In the genomic region with DNA sequence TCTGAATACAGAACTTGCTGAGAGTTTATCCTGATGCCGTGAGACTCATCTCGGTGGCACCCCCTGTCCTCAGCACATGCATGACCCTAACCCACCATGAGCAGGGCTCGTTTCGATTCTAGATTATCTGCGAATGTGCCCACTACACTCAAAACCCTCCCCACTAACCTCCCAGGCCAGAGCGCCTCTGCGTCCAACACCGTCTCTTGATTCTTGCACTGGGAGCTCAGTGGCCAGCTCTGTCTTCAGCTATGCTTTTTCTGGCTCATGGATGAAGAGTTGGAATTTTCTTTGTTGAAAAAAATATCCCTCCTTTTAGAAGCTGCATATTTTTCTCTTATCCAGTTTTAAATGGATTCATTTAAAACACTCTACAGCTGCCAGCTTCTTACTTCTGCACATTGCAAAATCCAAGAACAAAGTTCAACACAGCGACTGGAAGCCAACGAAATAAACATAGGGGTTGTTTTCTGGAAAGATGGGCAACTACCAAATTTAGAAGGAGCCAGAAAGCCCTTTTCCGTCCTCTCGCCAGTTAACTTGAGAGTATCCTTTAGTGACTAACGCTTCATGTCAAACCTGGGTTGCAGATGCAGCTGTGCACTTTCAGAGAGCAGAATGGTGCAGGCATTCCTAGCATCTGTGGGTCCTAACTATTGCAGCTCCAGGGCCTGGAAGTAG, we compare ENCODE assay signal across 9 mouse cellular contexts.
DNase-seq lines count a peak whose midpoint lies in the region; ATAC-seq and TF ChIP-seq lines count a peak whose summit lies in the region.
"Had no signal": no experiment of that assay in that cellular context is flagged by ENCODE, and none has a peak within 500 bp of the region (broad histone marks: within the 10 kb centered on the region; RNA-seq: fewer than 3 reads in every experiment).

No protein-coding gene starts in this region.

- 0 out of 2 replicates have a peak overlapping the region, but pooled peaks have one; percentile 31 for H3K9ac ChIP-seq in heart, adult 2 months (ENCODE audit: low read depth, low read length)
- no peak overlapping the region for H3K9ac ChIP-seq in lung, embryonic 14.5 days
- H3K9ac ChIP-seq in forebrain, postnatal 0 days = no peak overlapping the region

- H3K36me3 ChIP-seq in heart, adult 2 months (ENCODE audit: control insufficient read depth, insufficient read depth, low read length) = peaks cover 28% of the 10 kb centered on the region
- H3K36me3 ChIP-seq in heart, embryonic 10.5 days = peaks cover 19% of the 10 kb centered on the region
- peaks cover 5% of the 10 kb centered on the region; the same call in 1 of the 2 replicates for H3K36me3 ChIP-seq in lung, embryonic 14.5 days (ENCODE audit: insufficient read depth)
- H3K36me3 ChIP-seq in forebrain, postnatal 0 days (ENCODE audit: insufficient read depth) = peaks cover 6% of the 10 kb centered on the region; the same call in 1 of the 2 replicates

- H3K27me3 ChIP-seq in heart, adult 2 months (ENCODE audit: control insufficient read depth, insufficient read depth, low read length) = no peaks in the 10 kb centered on the region
- H3K27me3 ChIP-seq in heart, embryonic 10.5 days (ENCODE audit: insufficient read depth, poor library complexity, severe bottlenecking) = no peaks in the 10 kb centered on the region
- H3K27me3 ChIP-seq in lung, embryonic 14.5 days (ENCODE audit: insufficient read depth, low read length) = no peaks in the 10 kb centered on the region
- H3K27me3 ChIP-seq in forebrain, postnatal 0 days (ENCODE audit: insufficient read depth, low read length) = no peaks in the 10 kb centered on the region
- H3K27me3 ChIP-seq: CH12.LX had no signal

- DNase-seq in heart, adult 2 months = no peak
- no peak for DNase-seq in heart, embryonic 10.5 days (ENCODE audit: low spot score)
- DNase-seq in lung, embryonic 14.5 days = peak; percentile 53
- DNase-seq in lung, adult 2 months = no peak
- no peak for DNase-seq in forebrain, postnatal 0 days
- DNase-seq in urinary bladder, adult 2 months (ENCODE audit: low spot score) = no peak
- no peak for DNase-seq in retina, embryonic 14.5 days (ENCODE audit: low spot score)

- TF ChIP-seq CTCF in heart, adult 2 months (IDR thresholded peaks at IDR 0.05) = no peak
- no peak for TF ChIP-seq CTCF in lung, embryonic 14.5 days (IDR thresholded peaks at IDR 0.05; ENCODE audit: low read depth)
- TF ChIP-seq CTCF in lung, adult 2 months (IDR thresholded peaks at IDR 0.05; ENCODE audit: insufficient read depth, low read length) = no peak
- TF ChIP-seq CTCF in forebrain, postnatal 0 days (IDR thresholded peaks at IDR 0.05; ENCODE audit: low read depth) = no peak
- no peak for TF ChIP-seq CTCF in olfactory bulb, adult 2 months (IDR thresholded peaks at IDR 0.05; ENCODE audit: insufficient read depth, low read depth, low read length)

- H3K4me2 ChIP-seq in lung, embryonic 14.5 days = no peak overlapping the region
- no peak overlapping the region for H3K4me2 ChIP-seq in forebrain, postnatal 0 days (ENCODE audit: low read depth)

- intact Hi-C loops in heart, adult 2 months (cut with DNase I) = no loop called here

- no peaks in the 10 kb centered on the region for H3K9me3 ChIP-seq in heart, embryonic 10.5 days
- no peaks in the 10 kb centered on the region for H3K9me3 ChIP-seq in lung, embryonic 14.5 days (ENCODE audit: low read depth, low read length)
- H3K9me3 ChIP-seq in forebrain, postnatal 0 days (ENCODE audit: low read length) = no peaks in the 10 kb centered on the region

- no peak for ATAC-seq in lung, embryonic 14.5 days (ENCODE audit: insufficient read depth)
- no peak for ATAC-seq in forebrain, postnatal 0 days

- peaks cover 6% of the 10 kb centered on the region for H3K79me2 ChIP-seq in heart, adult 2 months (replicated peaks; ENCODE audit: control insufficient read depth, insufficient read depth, low read length)

- no peak for TF ChIP-seq POLR2A in heart, adult 2 months (IDR thresholded peaks at IDR 0.05; ENCODE audit: insufficient read depth, low read depth, low read length)
- no peak for TF ChIP-seq POLR2A in lung, adult 2 months (IDR thresholded peaks at IDR 0.05; ENCODE audit: borderline replicate concordance, extremely low read depth, low read depth, low read length)
- no peak for TF ChIP-seq POLR2A in olfactory bulb, adult 2 months (IDR thresholded peaks at IDR 0.05; ENCODE audit: insufficient read depth, low read depth, low read length)

- TF ChIP-seq EP300 in heart, adult 2 months (IDR thresholded peaks at IDR 0.05; ENCODE audit: insufficient read depth, low read depth, low read length) = no peak

- H3K27ac ChIP-seq in heart, adult 2 months = peak overlapping the region; percentile 52
- H3K27ac ChIP-seq in heart, embryonic 10.5 days = no peak overlapping the region
- H3K27ac ChIP-seq in lung, embryonic 14.5 days (ENCODE audit: low read depth) = peak overlapping the region; percentile 66
- peak overlapping the region; percentile 9 for H3K27ac ChIP-seq in forebrain, postnatal 0 days (ENCODE audit: low read depth, low read length)
- H3K27ac ChIP-seq in olfactory bulb, adult 2 months (ENCODE audit: insufficient read depth, low read depth, low read length) = peak overlapping the region; percentile 53

- no peak overlapping the region for H3K4me3 ChIP-seq in heart, adult 2 months
- H3K4me3 ChIP-seq in heart, embryonic 10.5 days = no peak overlapping the region
- no peak overlapping the region for H3K4me3 ChIP-seq in lung, embryonic 14.5 days (ENCODE audit: low read depth, low read length)
- H3K4me3 ChIP-seq in lung, adult 2 months (replicated peaks; ENCODE audit: extremely low read depth, low read depth, low read length) = no peak overlapping the region
- no peak overlapping the region for H3K4me3 ChIP-seq in forebrain, postnatal 0 days (ENCODE audit: low read depth, low read length)
- no peak overlapping the region for H3K4me3 ChIP-seq in olfactory bulb, adult 2 months (ENCODE audit: insufficient read depth, low read depth, low read length)

- 66% methylated on average over 13 of the region's 13 CpGs for WGBS in heart, adult 2 months
- WGBS in heart, embryonic 10.5 days = 81% methylated on average over 13 of the region's 13 CpGs
- WGBS in lung, embryonic 14.5 days = 64% methylated on average over 13 of the region's 13 CpGs
- WGBS in lung, adult 2 months = 68% methylated on average over 13 of the region's 13 CpGs
- 70% methylated on average over 13 of the region's 13 CpGs for WGBS in forebrain, postnatal 0 days
- WGBS in olfactory bulb, adult 2 months = 46% methylated on average over 13 of the region's 13 CpGs

- peaks cover 25% of the 10 kb centered on the region for H3K4me1 ChIP-seq in heart, adult 2 months (ENCODE audit: control insufficient read depth, insufficient read depth, low read length)
- H3K4me1 ChIP-seq in heart, embryonic 10.5 days = peaks cover 40% of the 10 kb centered on the region
- H3K4me1 ChIP-seq in lung, embryonic 14.5 days (ENCODE audit: insufficient read depth) = peaks cover 13% of the 10 kb centered on the region; the same call in 1 of the 2 replicates
- peaks cover 21% of the 10 kb centered on the region for H3K4me1 ChIP-seq in lung, adult 2 months (ENCODE audit: control insufficient read depth, insufficient read depth, low read length)
- 0 out of 2 replicates have a peak, but pooled peaks cover 2% of the 10 kb centered on the region for H3K4me1 ChIP-seq in forebrain, postnatal 0 days (ENCODE audit: insufficient read depth)
- peaks cover 20% of the 10 kb centered on the region for H3K4me1 ChIP-seq in olfactory bulb, adult 2 months (ENCODE audit: control insufficient read depth, insufficient read depth, low read length)
